Mouse (Mus musculus) heart, adult 10 weeks (tissue): Measurements from ENCODE around the gene Bpifc. TPM values are rescaled to one million over a fixed set of nuclear protein-coding genes. Genes with fewer than 3 reads are reported as not detected.

ENCODE experiments used
- polyA plus RNA-seq: library from polyadenylated mRNA; stranded (reverse); fragments of 350-450 nt; fragmentation: Illumina TruSeq; extraction: RNeasy Lipid Tissue Mini Kit (QIAGEN cat#74804); gene quantifications from one replicate; pipeline ENCODE4 v1.2.3, GENCODE M21; 2014; ENCODE audit warnings: low read depth, low replicate concordance

Bpifc gene
- polyA plus RNA-seq, result not detected

GRCm38 (mm10) chr10:86011781-86012180 is at the start of gene Bpifc:
Bpifc (minus strand) TSS chr10:86011895.

GRCm38 (mm10) chr10:86021749-86022473 is 10.2 kb upstream of the Bpifc start, which contains the start of gene Fbxo7:
Fbxo7 (plus strand) TSS chr10:86021972.

GRCm38 (mm10) chr10:85957464-85957950 is 54.2 kb downstream of the Bpifc start, which contains the start of gene Rtcb:
Rtcb (minus strand) TSS chr10:85957823.

GRCm38 (mm10) chr10:85927676-85928445 is 83.8 kb downstream of the Bpifc start, which contains the start of gene Ascl4:
Ascl4 (plus strand) TSS chr10:85927681.

GRCm38 (mm10) chr10:85916498-85917309 is 95.0 kb downstream of the Bpifc start, which contains the start of gene Prdm4:
Prdm4 (minus strand) TSS chr10:85917142.

Other genes with a start within 250 kb of the Bpifc start
- gene Pwp1, start 182.4 kb downstream of the Bpifc start, polyA plus RNA-seq, result 18.6 TPM
- 11.2 TPM for gene Prdm4, start 94.8 kb downstream of the Bpifc start, polyA plus RNA-seq
- gene Ascl4, start 84.2 kb downstream of the Bpifc start, polyA plus RNA-seq, result not detected
- gene Rtcb, start 54.1 kb downstream of the Bpifc start, polyA plus RNA-seq, result 81.0 TPM
- 16.5 TPM for gene Fbxo7, start 10.1 kb upstream of the Bpifc start, polyA plus RNA-seq